Mouse (Mus musculus) activated CD4-positive, CD25-positive, alpha-beta regulatory T cell, adult 4 months (primary cell): Measurements from ENCODE around the gene Hmx1. TPM values are rescaled to one million over a fixed set of nuclear protein-coding genes. Genes with fewer than 3 reads are reported as not detected.

Experiments
- polyA plus RNA-seq, 2 experiments: library from polyadenylated mRNA; unstranded; fragments of 100-300 nt; shearing (Covaris generic); gene quantifications; one replicate each; pipeline ENCODE4 v1.2.1; 2017

The Hmx1 gene
- polyA plus RNA-seq, 2 experiments from 2014 or later = not detected

Other genes starting within 250 kb of the Hmx1 start
- gene Adra2c, start 110.8 kb upstream of the Hmx1 start, polyA plus RNA-seq = not detected
- not detected for gene Cpz, start 136.6 kb downstream of the Hmx1 start, polyA plus RNA-seq
- 1 to 10 TPM; 1.5 to 2.3 TPM for gene Trmt44, start 186.0 kb downstream of the Hmx1 start, polyA plus RNA-seq
- gene Acox3, start 193.9 kb downstream of the Hmx1 start, polyA plus RNA-seq = 10 to 100 TPM; 21.5 to 26.4 TPM